8 mouse cellular contexts compared by ENCODE assay signal in the genomic region with DNA sequence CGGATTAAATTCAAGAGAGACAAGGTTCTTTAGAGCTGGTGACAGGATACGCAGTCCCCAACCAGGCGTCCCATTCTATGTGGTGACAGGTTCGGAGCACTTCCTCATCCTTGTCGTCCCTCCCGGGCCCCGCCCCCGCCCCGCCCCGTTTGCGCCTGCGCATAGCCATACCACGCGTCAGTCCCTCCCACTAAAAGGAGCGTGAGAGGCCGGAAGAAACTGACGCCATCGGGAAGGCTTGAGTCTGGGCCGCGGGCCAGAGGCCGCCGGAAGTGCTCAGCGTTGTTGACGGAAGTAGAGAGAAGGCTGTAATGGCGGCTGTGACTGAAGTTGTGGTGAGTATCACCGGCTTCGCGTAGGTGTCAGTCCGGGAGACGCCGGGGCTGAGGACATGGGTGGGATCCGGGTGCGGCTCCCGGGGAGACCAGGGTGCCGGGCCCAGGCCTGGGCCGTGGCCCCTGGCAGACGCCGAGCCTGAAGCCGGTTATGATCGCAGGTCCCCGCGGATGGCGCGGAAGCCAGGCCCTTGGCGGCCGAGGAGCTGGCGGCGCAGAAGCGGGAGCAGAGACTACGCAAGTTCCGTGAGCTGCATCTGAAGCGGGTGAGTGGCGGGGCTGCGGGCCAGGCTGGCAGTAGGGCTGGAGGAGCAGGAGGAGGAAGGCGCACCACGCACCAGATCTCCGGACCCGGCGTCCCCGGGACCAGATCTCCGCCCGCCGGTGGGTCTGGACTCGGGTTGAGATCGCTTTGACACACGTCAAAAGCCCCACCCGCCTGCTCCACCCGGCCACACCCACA. TPM values are rescaled to one million over a fixed set of nuclear protein-coding genes. Genes with fewer than 3 reads are reported as not detected.
A peak's percentile ranks its signal among the peaks of the same experiment; 100 is the strongest.
DNase-seq lines count a peak whose midpoint lies in the region; ATAC-seq and TF ChIP-seq lines count a peak whose summit lies in the region.

A gene (plus strand): TSS at position 215 of the 798 bp plus-strand sequence.

- peak within 1 kb of the TSS; percentile 91 for H3K4me2 ChIP-seq in forebrain, postnatal 0 days (ENCODE audit: low read depth)
- peak within 1 kb of the TSS; percentile 84 for H3K4me2 ChIP-seq in lung, embryonic 15.5 days

- DNase-seq in G1E (ENCODE audit: low spot score) = peak; percentile 87
- peak; percentile 94 to 95 for DNase-seq in cerebellum, adult 18-20 months
- DNase-seq in forebrain, postnatal 0 days = peak; percentile 99
- DNase-seq in heart, postnatal 4 days = peak; percentile 97
- peak; percentile 94 to 95 for DNase-seq in layer of hippocampus, adult 8-10 months (ENCODE audit: low spot score in 2 of 2)
- DNase-seq in ovary, adult 18-20 months (ENCODE audit: low spot score) = peak; percentile 91
- peak; percentile 98 for DNase-seq in thymus, postnatal 0 days (ENCODE audit: low spot score)

- no peak for TF ChIP-seq CTCF in G1E (IDR thresholded peaks at IDR 0.05; ENCODE audit: low read depth, low read length)
- TF ChIP-seq CTCF in forebrain, postnatal 0 days (IDR thresholded peaks at IDR 0.05; ENCODE audit: low read depth) = no peak

- H3K4me1 ChIP-seq in G1E (ENCODE audit: insufficient read depth, low read depth, low read length) = peaks cover 54% of the 10 kb centered on the region
- peaks cover 11% of the 10 kb centered on the region for H3K4me1 ChIP-seq in forebrain, postnatal 0 days (ENCODE audit: insufficient read depth)
- peaks cover 22% of the 10 kb centered on the region for H3K4me1 ChIP-seq in lung, embryonic 15.5 days

- WGBS in forebrain, postnatal 0 days = 0% methylated on average over 68 of the region's 68 CpGs
- under 1% methylated on average over 62 of the region's 68 CpGs for WGBS in lung, embryonic 15.5 days

- peak; percentile 84 for ATAC-seq in G1E (ENCODE audit: extremely low read depth, insufficient number of reproducible peaks, low FRiP score, poor library complexity, severe bottlenecking)
- peak; percentile 97 for ATAC-seq in forebrain, postnatal 0 days
- peak; percentile 93 for ATAC-seq in lung, embryonic 15.5 days (ENCODE audit: borderline replicate concordance, extremely low read depth, low FRiP score, low TSS enrichment)

- peaks cover 77% of the 10 kb centered on the region for H3K36me3 ChIP-seq in G1E (replicated peaks)
- peaks cover 51% of the 10 kb centered on the region for H3K36me3 ChIP-seq in forebrain, postnatal 0 days (ENCODE audit: insufficient read depth)
- H3K36me3 ChIP-seq in lung, embryonic 15.5 days = peaks cover 54% of the 10 kb centered on the region

- peak within 1 kb of the TSS; percentile 75 for H3K9ac ChIP-seq in forebrain, postnatal 0 days
- peak within 1 kb of the TSS; percentile 74 for H3K9ac ChIP-seq in lung, embryonic 15.5 days

- H3K27ac ChIP-seq in forebrain, postnatal 0 days (ENCODE audit: low read depth, low read length) = peak within 1 kb of the TSS; percentile 88
- peak within 1 kb of the TSS; percentile 67 for H3K27ac ChIP-seq in lung, embryonic 15.5 days

- no peaks in the 10 kb centered on the region for H3K9me3 ChIP-seq in G1E (replicated peaks)
- H3K9me3 ChIP-seq in forebrain, postnatal 0 days (ENCODE audit: low read length) = no peaks in the 10 kb centered on the region
- H3K9me3 ChIP-seq in lung, embryonic 15.5 days = no peaks in the 10 kb centered on the region

- H3K4me3 ChIP-seq in G1E (ENCODE audit: low read depth, low read length) = peak within 1 kb of the TSS; percentile 99
- peak within 1 kb of the TSS; percentile 80 for H3K4me3 ChIP-seq in forebrain, postnatal 0 days (ENCODE audit: low read depth, low read length)
- peak within 1 kb of the TSS; percentile 90 for H3K4me3 ChIP-seq in lung, embryonic 15.5 days

- H3K27me3 ChIP-seq in G1E (ENCODE audit: insufficient read depth, low read length) = no peaks in the 10 kb centered on the region
- H3K27me3 ChIP-seq in forebrain, postnatal 0 days (ENCODE audit: insufficient read depth, low read length) = no peaks in the 10 kb centered on the region
- H3K27me3 ChIP-seq in lung, embryonic 15.5 days = no peaks in the 10 kb centered on the region

RNA-seq across cellular contexts. Expression of the gene that starts here (rescaled TPM):
- total RNA-seq in G1E (2014; fragmentation: Nextera tagmentation) (48.8 and 49.0 TPM in 2 replicates), G1E (2017) (175 and 187 TPM in 2 replicates)
- polyA plus RNA-seq in G1E (2012) = 36.7 and 52.3 TPM in 2 replicates
- total RNA-seq in forebrain, postnatal 0 days (2014; rRNA removed) = 53.3 and 64.9 TPM in 2 replicates
- 75.0 and 84.9 TPM in 2 replicates for polyA plus RNA-seq in forebrain, postnatal 0 days (2015; fragmentation: Nextera tagmentation; extraction: Ambion mirVana)
- 10 to 100 TPM; 40.2 to 41.9 TPM for total RNA-seq in heart, postnatal 4 days (2021)
- 10 to 100 TPM; 45.5 to 65.0 (median 51.9) TPM for total RNA-seq in layer of hippocampus, adult 8-10 months (2022)
- polyA plus RNA-seq in lung, embryonic 15.5 days (2015; fragmentation: Nextera tagmentation; extraction: Ambion mirVana) = 64.0 and 73.8 TPM in 2 replicates
- polyA plus RNA-seq in thymus, postnatal 0 days (2015; fragmentation: Nextera tagmentation; extraction: Ambion mirVana) = 171 and 176 TPM in 2 replicates

Comparison
In these comparisons a context has a peak if more than half of its experiments do, and no peak if none do; other contexts are left out.
1. Peak in every context shown above with its lines: DNase-seq, ATAC-seq, H3K4me3 ChIP-seq and H3K27ac ChIP-seq.